Mouse (Mus musculus) frontal cortex, adult (tissue): Measurements from ENCODE around the gene Wdfy3.
A peak's percentile ranks its signal among the peaks of the same experiment; 100 is the strongest.
"Not testable (repeated sequence)": the region's sequence is repeated elsewhere in the genome, so short reads cannot be mapped to it uniquely, and the experiment has no call there.

Experiments
- ATAC-seq: cut with Nextera tagmentation; 2 replicates; pipeline ENCODE4 v1.9.2; 2017; ENCODE audit warnings: mild to moderate bottlenecking, moderate library complexity, mixed read lengths; ENCODE audit not compliant: low TSS enrichment

The Wdfy3 gene

DNA sequence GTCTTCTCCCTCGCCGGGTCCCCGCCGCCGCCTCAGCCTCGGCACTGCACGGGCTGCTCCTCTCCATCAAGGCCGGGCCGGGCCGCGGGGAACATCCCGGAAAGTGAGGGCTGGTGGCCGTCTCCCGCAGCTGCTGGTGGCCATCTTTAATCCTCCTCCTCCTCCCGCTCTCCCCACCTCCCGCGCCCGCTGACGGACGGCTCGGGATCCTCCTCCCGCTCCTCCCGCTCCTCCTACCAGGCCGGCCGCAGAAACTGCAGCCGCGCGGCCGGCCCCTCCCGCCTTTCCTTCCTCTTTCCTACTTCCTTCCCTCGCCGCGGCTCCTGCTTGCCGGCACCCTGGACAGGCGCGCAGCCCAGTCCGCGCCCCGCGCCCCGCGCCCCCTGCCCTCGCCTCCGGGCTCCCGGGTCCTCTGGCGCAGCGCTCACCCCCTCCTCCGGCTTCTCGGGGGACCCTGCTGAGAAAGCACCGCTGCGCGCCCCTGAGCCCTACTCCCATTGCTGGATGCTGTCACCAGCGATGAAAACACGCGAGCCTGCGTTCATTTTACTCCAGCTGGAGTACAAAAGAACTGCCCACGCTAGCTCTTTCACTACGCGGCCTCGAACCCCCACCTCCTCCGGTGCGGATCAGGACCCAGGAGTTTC lies at the start of gene Wdfy3:
Gene Wdfy3 (minus strand): TSS at position 155 of the 647 bp plus-strand sequence.
- peak; percentile 92 for ATAC-seq

DNA sequence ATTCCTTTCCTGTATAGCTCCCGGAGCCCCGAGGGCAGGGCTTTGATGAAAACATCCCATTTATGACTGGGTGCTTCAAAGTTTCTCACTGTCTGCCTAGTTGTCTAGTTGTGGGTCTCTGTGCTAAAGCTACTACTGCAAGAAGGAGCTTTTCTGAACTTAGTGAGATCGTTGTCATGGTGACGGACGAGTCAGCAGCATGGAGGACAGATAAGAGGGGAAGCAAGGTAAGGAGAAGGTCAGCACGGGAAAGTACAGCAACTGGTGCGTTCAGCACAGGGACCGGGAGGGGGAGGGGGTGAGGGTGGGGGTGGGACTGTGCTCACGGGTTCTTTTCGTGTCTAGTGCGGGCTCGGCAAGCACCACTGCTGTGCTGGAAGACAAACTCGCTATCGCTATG lies 43.3 kb upstream of the Wdfy3 start:
- peak; percentile 53; the same call in 1 of the 2 replicates for ATAC-seq

DNA sequence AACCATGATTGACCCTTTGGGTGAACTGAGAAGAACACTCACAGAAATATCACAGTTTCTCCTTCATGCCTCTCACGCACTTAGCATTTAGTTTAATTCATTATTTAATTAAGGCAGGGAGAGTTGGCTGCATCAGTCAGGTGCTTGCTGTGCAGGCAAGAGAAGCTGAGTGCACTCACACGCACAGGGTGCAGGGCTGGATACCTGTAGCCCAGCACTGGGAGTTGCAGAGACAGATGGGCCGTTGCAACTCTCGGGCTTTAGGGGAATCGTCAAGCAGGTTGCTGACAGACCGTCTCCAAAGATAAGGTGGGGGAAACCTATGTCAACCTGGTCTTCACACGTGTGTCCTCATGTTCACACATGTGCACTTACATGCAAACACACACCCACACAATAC lies 42.3 kb upstream of the Wdfy3 start:
- no peak for ATAC-seq

DNA sequence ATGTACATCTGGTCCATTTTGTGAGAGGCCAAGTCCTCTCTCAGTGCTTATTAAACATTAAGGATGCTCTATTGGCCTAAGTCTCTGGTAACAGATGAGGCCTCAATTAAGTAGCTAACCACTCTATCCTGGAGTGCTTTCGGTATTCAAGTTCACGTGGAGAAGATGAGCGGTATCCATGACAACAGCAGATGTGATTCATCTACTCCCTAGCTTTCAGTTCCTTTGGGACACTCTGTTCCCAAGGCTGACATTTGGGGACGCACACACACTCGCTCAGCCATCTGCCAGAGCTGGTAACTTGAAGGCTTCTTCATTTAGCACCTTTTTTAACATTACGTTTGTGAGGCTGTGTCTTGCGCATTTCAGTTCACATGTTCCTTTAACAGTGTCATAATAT lies 40.3 kb upstream of the Wdfy3 start:
- peak; percentile 86 for ATAC-seq

DNA sequence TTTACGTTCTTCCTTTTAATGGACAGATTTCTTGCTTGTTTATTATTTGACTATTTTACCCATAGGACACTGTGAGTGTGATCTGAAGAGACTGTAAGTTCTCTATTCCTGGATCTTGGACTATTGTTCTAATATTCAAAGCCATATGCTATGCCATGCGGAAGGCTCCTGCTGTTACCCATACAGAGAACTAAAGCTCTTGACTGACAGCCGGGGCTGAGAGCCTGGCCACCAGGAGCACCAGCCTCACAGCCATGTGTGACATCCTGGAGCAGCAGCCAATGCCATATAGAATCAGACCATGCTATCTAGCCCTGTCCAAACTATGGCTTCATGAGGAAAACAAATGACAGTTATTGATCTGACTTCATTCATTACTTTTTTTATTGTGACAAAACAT lies 36.2 kb upstream of the Wdfy3 start:
- no peak for ATAC-seq

DNA sequence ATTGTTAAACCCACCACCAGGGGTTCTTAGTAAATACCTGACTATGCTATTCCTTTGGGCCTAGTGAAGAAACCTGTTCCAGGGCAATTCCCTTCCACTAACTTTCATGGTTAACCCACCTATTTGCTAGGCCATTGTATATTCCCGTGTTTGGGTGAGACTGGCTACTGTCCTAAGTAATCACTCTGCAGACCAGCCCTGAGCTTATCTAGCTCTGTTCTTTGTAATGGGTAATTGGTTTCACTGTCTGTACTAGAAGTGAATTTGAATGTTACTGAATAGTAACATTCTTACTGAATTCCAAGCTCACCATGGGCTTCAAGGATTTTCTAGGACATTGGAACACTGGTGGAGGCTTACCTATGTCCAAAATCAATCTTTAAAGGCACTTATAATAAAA lies 32.1 kb upstream of the Wdfy3 start:
- not testable (repeated sequence) for ATAC-seq

DNA sequence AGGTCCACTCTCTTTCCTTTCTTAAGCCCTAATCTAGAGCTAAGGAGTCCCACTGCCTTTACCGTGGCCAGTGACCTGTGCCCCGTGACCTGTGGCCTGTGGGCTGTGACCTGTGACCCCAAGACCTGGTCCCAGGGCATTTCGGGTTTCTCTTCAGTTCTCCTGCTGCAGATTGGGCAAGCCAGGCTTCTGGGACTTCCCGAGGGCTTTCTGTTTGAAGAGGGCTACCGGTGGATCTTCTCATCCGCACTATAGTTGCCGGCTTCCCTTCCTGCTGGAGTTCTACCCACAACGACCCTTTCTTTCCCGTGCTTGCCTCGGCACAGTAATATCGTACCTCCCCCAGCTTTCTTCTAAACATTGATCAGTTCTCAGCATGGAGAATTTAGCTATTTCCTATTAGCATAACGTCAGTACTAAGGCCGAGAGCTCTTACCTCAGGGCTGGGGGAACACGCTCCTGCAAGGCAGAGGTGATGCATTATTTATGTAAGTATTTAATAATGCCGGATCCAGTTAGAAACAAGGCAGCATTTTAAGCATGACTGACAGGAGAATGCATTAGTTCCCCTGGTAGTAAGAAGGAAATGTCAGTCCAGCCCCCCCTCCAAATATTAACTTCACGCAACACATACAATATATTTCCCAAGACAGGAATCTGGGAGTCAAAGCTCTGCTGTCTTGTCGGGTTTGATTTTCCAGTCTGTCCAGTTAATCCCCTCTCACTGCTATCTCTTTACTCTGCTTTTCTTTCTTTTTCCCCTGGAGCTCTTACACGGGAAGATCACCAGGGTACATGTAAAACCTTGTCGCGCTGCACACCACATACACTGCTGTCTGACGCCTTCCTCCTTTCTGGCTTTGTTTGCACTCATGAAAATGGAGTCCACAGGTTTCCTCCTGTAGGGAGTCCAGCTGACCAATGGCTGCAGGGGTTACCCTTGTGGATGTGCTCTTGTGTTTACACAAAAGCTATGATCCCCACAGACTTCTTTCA lies 30.8 kb upstream of the Wdfy3 start:
- no peak for ATAC-seq

DNA sequence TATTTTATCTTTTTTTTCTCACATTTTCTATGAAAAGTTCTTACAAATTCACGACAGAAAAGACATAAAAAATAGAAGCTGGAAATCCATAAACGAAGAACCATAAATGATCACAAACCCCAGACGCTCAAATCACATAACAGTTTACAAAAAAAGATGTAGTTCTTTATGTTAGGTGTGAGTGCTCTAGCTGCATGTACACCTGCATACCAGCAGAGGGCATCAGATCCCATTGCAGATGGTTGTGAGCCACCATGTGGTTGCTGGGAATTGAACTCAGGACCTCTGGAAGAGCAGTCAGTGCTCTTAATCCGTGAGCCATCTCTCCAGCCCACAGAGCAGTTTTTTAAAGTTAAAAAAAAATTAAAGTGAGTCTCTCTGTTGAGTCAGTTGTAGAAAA lies 25.9 kb upstream of the Wdfy3 start:
- ATAC-seq = no peak

DNA sequence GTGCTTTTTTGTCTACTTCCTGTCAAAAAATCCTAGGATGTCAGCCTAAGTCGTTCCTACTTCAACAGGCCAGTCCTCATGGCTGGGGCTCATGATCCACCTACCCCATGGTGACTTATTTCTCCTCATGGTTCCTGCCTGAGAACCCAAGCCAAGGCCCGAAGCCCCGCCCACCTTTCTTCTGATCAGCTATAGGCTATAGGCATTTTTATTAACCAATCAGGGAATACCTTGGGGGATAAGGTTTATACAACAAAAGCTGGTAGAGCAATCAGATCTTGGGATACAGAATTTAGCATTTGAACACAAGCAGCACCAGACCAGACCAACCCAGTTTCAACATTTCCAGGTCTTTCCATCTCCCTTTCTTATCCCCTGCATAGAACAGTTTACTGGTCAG lies 21.0 kb upstream of the Wdfy3 start:
- ATAC-seq = no peak

DNA sequence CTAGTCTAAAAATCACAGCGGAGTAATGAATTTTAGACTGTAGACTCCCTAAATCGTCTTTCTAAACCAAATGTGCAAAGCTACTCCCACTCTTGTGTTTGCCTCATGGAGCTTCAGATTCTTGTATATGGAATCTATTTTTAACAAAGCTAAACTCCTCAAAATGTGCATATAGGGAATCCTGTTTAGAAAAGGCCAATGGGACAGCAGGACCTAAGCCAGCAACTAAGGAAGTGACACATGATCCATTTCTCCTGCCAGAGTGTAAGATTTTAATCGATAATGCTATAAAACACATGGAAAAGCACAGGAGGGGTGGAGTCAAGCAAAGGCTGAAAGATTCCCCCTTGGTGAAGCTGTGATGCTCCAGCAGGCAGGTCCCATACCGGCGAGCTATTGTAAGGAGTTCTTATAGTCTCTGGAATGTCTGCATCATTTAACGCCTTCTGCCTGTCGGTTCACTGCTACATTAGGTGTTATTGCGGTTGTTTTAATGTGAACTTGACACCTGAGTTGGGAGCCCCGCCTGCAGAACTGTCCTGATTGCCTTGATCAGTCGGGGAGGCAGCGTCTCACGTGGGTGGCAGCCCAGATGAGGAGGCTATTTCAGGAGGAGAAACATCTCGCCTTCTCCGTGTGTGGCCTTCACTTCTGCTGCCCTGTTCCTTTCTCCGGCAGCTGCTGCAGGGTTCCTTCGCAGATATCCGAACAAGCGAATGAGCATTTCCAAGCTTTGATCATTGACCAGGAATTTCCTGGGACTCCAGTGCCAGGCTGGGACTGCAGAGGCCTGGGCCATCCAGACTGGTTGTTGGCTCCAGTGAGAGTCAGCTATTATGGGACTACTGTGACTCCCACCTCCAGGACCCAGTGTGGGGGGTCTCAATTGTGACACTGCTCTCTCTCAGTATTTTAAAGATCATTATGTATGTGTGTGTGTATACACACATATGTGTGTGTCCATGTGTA lies 15.3 kb upstream of the Wdfy3 start:
- ATAC-seq = peak; percentile 85

DNA sequence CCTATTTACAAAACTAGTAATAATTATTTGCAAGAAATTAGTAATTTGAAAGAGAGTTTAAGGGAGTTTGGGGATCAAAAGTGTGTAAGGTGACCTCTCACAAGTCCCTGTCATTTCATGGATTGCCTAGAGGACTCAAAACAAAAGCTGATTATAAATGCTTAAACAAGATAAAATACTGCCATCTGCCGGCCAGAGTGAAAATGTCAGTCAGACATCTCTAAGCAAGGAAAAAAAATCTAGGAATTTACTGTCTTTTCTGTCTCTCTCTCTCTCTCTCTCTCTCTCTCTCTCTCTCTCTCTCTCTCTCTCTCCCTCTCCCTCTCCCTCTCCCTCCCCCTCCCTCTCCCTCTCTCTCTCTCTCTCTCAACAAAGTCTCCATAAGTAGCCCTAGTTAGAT lies 4.4 kb upstream of the Wdfy3 start:
- ATAC-seq = no peak

DNA sequence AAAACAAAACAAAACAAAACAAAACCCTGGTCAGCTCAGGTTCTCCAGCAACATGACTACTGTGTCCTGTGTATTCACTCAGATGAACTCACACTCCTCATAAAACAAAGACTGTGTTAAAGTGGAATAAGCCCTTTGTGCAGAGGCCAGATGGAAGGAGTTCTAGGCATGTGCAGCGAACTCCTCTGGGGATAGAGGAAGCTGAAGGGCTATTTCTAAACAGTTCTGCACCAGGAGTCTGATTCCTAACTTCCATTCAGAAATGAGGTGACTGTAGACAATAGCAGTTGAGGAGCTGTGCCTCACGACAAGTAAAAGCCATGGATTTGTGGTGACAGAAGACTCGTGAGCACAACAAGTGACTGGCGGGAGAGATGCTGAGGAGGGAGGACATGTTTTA lies 2.3 kb upstream of the Wdfy3 start:
- no peak for ATAC-seq

DNA sequence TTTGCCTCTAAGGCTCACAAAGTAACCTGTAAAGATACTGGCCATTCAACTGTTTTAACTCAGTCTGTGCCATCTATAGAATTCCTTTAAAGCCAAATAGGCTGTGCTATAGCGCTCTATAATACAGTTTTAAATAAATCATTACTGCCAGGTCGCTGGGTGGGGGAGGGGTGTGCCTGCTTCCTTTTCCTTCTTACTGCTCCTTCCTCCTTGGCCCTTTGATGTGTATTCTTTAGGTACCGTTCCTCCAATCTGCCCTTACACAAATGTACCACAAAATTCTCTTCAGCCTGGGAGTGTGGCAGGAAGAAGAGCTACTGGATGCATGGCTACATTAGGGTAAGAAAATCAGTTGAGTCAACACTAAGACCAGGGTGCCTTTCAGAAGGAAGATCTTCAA lies 1.5 kb upstream of the Wdfy3 start:
- no peak for ATAC-seq

DNA sequence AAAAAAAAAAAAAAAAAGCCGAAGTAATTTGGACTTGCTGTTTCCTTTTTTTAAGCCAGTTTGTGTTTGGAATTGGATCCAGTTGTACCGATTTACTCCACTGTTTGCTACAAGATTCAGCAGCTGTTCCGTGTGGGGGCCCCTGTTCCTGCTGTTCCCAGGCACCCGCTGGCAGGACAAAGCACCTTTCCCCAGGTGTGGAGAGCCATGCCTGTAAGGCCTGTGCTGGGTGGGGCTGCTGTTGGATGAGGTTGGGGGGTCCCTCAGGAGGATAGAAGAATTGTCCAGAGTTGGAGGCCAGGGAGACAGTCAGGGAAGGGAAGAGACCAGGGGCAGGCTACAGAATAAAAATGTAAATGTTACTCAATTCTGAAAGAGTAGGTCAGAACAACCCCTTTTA lies 1.1 kb upstream of the Wdfy3 start:
- ATAC-seq = no peak

DNA sequence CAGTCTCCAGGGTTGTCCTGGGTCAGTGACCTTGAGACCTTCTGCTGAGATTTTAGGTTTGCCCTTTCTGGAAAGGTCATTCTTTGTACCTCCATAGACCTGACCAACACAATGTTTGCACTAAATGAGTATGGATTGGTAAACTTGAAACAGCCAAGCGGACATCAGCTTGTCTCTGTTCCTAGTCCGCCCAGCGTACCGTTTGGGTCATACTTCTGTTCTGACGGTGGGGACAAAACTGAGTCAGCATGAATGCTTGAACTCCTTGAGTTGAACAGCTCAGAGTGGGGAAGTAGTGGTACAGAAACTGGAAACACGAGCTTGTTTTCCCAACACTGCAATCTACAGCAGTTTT lies 670 bp upstream of the Wdfy3 start:
- no peak for ATAC-seq

DNA sequence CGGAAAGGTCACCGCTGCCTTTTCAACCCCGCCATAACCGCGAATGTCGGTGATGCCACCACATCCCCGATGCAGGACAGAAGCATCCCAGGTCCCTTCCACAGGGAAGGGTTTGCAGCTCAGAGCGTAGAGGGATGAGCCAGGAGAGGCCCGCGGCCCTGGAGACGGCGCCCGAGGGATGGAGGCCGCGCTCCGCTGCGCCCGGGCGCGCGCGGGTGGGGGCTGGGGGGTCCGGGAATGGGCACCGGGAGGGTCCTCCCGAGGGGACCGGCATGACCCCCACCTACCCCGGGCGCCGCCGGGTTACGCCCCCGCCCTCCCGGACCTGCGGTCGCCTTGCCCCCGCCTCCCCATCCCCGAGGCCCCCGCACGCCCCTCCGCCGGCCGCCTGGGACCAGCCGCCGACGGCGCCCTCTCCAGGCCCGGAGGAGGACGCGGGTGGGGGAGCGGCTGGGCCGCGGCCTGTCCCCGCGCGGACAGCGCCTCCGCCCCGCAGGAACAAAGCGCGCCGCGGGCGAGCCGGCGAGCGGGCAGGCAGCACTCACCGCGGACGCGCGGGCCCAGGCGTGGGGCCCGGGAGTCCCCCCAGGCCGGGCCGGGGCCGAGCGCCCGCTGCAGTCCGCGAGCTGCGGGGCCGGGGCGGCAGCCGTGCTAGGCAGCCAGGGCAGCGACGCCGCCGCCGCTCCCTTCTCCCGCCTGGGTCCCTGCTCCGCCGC lies 512 bp downstream of the Wdfy3 start:
- ATAC-seq = peak; percentile 55

DNA sequence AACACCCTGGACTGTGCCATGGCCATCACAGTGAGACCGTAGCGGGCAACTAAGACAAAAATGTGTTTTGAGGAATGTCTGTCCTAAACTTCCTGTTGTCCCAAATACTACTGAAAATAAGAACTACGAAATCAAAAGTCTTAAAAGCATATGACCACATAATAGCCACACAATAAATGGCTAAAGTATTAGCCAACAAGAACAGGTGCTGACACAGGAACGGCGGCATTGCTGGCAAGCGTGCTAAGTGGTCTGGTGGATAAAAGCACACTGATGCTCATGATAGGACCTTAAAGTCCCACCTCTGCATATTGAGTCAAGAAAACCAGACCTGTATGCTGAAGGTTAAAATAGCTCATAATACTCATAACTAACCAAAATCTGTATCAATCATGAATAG lies 3.3 kb downstream of the Wdfy3 start:
- ATAC-seq = no peak

DNA sequence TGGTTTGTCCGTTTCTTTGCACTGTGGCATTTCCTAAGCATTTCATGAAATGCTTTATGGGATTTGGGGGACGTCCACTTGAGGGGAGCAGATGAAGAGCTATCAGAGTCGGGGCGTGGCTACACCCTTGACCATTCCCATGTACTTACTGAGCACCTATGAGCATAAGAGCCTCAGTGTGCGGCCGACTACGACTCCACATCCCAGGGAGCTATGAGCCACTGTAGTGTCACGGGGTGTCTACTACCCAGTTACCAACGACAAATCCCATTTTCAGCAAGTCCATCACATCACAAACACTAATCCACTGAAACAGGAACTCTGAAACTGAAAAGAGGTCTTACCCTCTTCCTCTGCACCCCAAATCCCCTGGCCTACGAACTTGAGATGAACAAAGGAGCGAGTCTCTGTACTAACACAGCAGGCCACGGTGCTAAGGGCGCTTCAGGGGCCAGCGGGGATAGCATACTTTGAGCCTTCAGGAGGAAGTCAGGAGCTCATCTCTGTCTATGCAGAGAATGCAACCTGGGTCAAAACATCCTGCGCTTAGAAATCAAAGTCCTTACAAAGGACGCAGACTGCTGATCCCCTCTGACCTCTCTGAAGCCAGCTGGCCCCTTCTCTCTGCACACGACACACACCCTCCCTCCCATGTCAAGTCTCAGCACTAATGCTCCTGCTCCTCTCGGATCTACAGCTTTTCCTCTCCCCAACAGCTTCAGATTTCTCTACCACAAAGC lies 6.5 kb downstream of the Wdfy3 start:
- peak; percentile 58 for ATAC-seq

DNA sequence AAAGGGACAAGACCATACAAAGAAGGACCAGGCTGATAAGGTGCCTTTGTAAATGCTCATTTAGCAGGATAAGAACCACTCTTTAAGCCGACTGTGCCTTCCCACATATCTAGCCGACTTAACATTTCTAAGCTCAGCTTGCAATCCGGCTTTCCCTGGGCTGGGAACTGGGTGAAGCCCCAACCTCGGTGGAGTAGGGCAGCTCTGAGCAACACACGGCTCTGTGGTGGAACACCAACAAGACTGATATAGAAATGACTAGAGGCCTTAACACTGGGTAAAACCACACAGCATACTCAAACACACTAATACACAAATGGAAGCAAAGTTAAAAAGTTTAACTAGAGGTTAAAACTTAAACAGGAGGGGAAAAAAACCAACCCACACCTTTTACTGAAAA lies 7.9 kb downstream of the Wdfy3 start:
- ATAC-seq = no peak

DNA sequence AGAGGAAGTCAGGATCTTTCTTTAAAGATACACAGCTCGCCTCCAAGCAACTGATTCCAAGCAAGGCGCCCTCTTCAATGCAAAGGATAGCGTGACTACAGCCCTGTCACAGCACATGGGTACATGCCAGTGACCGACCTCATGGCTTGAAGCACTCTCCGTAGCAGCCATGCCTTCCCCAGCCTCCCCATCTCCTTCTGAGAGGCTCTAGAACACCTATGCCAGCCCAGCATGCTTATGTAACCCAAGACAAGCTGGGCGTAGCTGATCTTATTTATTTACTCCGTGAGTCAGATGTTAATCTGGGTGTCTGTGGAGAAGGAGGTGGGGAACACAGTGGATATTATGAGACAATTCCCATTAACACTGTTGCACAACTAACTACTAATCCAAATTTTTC lies 13.8 kb downstream of the Wdfy3 start:
- ATAC-seq = peak; percentile 72
